Mouse (Mus musculus) thymus, adult 2 months (tissue): Measurements from ENCODE around the gene Rbfox2.

Source experiments
- CTCF ChIP-seq: fragments of 200-500 bp; IDR thresholded peaks from 2 replicates; pipeline ENCODE4 v1.5.1; 2012; ENCODE audit warnings: mild to moderate bottlenecking, control low read depth, low read length, moderate library complexity, borderline replicate concordance; ENCODE audit not compliant: control insufficient read depth, poor library complexity, insufficient read depth; ENCODE audit errors: extremely low read depth
- POLR2A ChIP-seq: fragments of 200-500 bp; IDR thresholded peaks from 2 replicates; pipeline ENCODE4 v1.6.1; 2012; ENCODE audit warnings: mild to moderate bottlenecking, low read length, control low read depth, moderate library complexity; ENCODE audit not compliant: control insufficient read depth, poor library complexity, insufficient read depth; ENCODE audit errors: extremely low read depth

GRCm38 (mm10) chr15:77134483-77134882 is 172.3 kb downstream of the Rbfox2 start:
- TF ChIP-seq CTCF (no peak), POLR2A (no peak)
